13 mouse cellular contexts compared by ENCODE assay signal in genomic region chr2:103020191-103020987, GRCm38 (mm10). TPM values are rescaled to one million over a fixed set of nuclear protein-coding genes. Genes with fewer than 3 reads are reported as not detected.
DNase-seq lines count a peak whose midpoint lies in the region; ATAC-seq and TF ChIP-seq lines count a peak whose summit lies in the region.
"Had no signal": no experiment of that assay in that cellular context is flagged by ENCODE, and none has a peak within 500 bp of the region (broad histone marks: within the 10 kb centered on the region; RNA-seq: fewer than 3 reads in every experiment).

No protein-coding gene starts in this region.

- H3K4me3 ChIP-seq in hindbrain, embryonic 11.5 days (ENCODE audit: low read depth, low read length), result no peak overlapping the region
- H3K4me3 ChIP-seq in hindbrain, embryonic 10.5 days, result no peak overlapping the region
- no peak overlapping the region for H3K4me3 ChIP-seq in forebrain, embryonic 12.5 days (replicated peaks)
- no peak overlapping the region for H3K4me3 ChIP-seq in hindbrain, embryonic 16.5 days (ENCODE audit: low read length)
- H3K4me3 ChIP-seq in midbrain, postnatal 0 days (ENCODE audit: low read depth, low read length), result no peak overlapping the region
- H3K4me3 ChIP-seq: heart, embryonic 12.5 days; limb, embryonic 15.5 days had no signal

- 56% methylated on average over 4 of the region's 4 CpGs for WGBS in hindbrain, embryonic 11.5 days
- WGBS in hindbrain, embryonic 10.5 days, result 71% methylated on average over 4 of the region's 4 CpGs
- WGBS in forebrain, embryonic 12.5 days, result 37% methylated on average over 4 of the region's 4 CpGs
- 38% methylated on average over 4 of the region's 4 CpGs for WGBS in hindbrain, embryonic 16.5 days
- WGBS in midbrain, postnatal 0 days, result 30% methylated on average over 4 of the region's 4 CpGs

- no peak overlapping the region for H3K27ac ChIP-seq in hindbrain, embryonic 11.5 days (ENCODE audit: low read depth, low read length)
- no peak overlapping the region for H3K27ac ChIP-seq in hindbrain, embryonic 10.5 days
- H3K27ac ChIP-seq in forebrain, embryonic 12.5 days, result no peak overlapping the region
- no peak overlapping the region for H3K27ac ChIP-seq in hindbrain, embryonic 16.5 days (ENCODE audit: low read depth, low read length)
- no peak overlapping the region for H3K27ac ChIP-seq in midbrain, postnatal 0 days (ENCODE audit: low read depth, low read length)
- H3K27ac ChIP-seq: limb, embryonic 15.5 days had no signal

- peak; percentile 85 for ATAC-seq in hindbrain, embryonic 11.5 days (ENCODE audit: low FRiP score)
- ATAC-seq in forebrain, embryonic 12.5 days (ENCODE audit: low FRiP score), result peak; percentile 70
- ATAC-seq in hindbrain, embryonic 16.5 days, result peak; percentile 49; the same call in 1 of the 2 replicates
- ATAC-seq in midbrain, postnatal 0 days (ENCODE audit: low FRiP score), result no peak

- H3K9me3 ChIP-seq in hindbrain, embryonic 11.5 days (ENCODE audit: control insufficient read depth, low read length), result no peaks in the 10 kb centered on the region
- no peaks in the 10 kb centered on the region for H3K9me3 ChIP-seq in hindbrain, embryonic 10.5 days
- H3K9me3 ChIP-seq in forebrain, embryonic 12.5 days, result no peaks in the 10 kb centered on the region
- H3K9me3 ChIP-seq in hindbrain, embryonic 16.5 days (ENCODE audit: control insufficient read depth, low read length), result no peaks in the 10 kb centered on the region
- H3K9me3 ChIP-seq in midbrain, postnatal 0 days (ENCODE audit: low read length), result no peaks in the 10 kb centered on the region
- H3K9me3 ChIP-seq: G1E; heart, embryonic 12.5 days; limb, embryonic 15.5 days had no signal

- H3K4me2 ChIP-seq in hindbrain, embryonic 11.5 days (replicated peaks; ENCODE audit: low read depth, low read length), result no peak overlapping the region
- no peak overlapping the region for H3K4me2 ChIP-seq in forebrain, embryonic 12.5 days
- no peak overlapping the region for H3K4me2 ChIP-seq in hindbrain, embryonic 16.5 days (ENCODE audit: low read length)
- no peak overlapping the region for H3K4me2 ChIP-seq in midbrain, postnatal 0 days (ENCODE audit: low read depth, low read length, poor library complexity, severe bottlenecking)
- H3K4me2 ChIP-seq: heart, embryonic 12.5 days; limb, embryonic 15.5 days had no signal

- 0 out of 2 replicates have a peak, but pooled peaks have one; percentile 11 for TF ChIP-seq CTCF in midbrain, postnatal 0 days (IDR thresholded peaks at IDR 0.05)

- no peak overlapping the region for H3K9ac ChIP-seq in hindbrain, embryonic 11.5 days (ENCODE audit: low read depth, low read length)
- no peak overlapping the region for H3K9ac ChIP-seq in forebrain, embryonic 12.5 days
- H3K9ac ChIP-seq in hindbrain, embryonic 16.5 days (ENCODE audit: low read depth, low read length), result no peak overlapping the region
- no peak overlapping the region for H3K9ac ChIP-seq in midbrain, postnatal 0 days (replicated peaks; ENCODE audit: low read length, poor library complexity, severe bottlenecking)
- H3K9ac ChIP-seq: heart, embryonic 12.5 days; limb, embryonic 15.5 days had no signal

- no peaks in the 10 kb centered on the region for H3K36me3 ChIP-seq in hindbrain, embryonic 11.5 days (ENCODE audit: control insufficient read depth, insufficient read depth, low read length)
- H3K36me3 ChIP-seq in hindbrain, embryonic 10.5 days, result peaks cover 20% of the 10 kb centered on the region
- no peaks in the 10 kb centered on the region; the same call in 1 of the 2 replicates for H3K36me3 ChIP-seq in forebrain, embryonic 12.5 days (replicated peaks)
- H3K36me3 ChIP-seq in hindbrain, embryonic 16.5 days (ENCODE audit: control insufficient read depth, insufficient read depth, low read length), result no peaks in the 10 kb centered on the region; the same call in 1 of the 2 replicates
- H3K36me3 ChIP-seq in midbrain, postnatal 0 days (ENCODE audit: insufficient read depth, low read length), result no peaks in the 10 kb centered on the region; the same call in 1 of the 2 replicates

- H3K27me3 ChIP-seq in hindbrain, embryonic 11.5 days (ENCODE audit: control insufficient read depth, insufficient read depth, low read length), result no peaks in the 10 kb centered on the region
- H3K27me3 ChIP-seq in hindbrain, embryonic 10.5 days (ENCODE audit: insufficient read depth, poor library complexity, severe bottlenecking), result no peaks in the 10 kb centered on the region
- H3K27me3 ChIP-seq in forebrain, embryonic 12.5 days, result no peaks in the 10 kb centered on the region
- no peaks in the 10 kb centered on the region for H3K27me3 ChIP-seq in hindbrain, embryonic 16.5 days (replicated peaks; ENCODE audit: control insufficient read depth, insufficient read depth, low read length)
- no peaks in the 10 kb centered on the region; the same call in 1 of the 2 replicates for H3K27me3 ChIP-seq in midbrain, postnatal 0 days (ENCODE audit: insufficient read depth, low read length)
- H3K27me3 ChIP-seq: heart, embryonic 12.5 days; limb, embryonic 15.5 days had no signal

- DNase-seq in hindbrain, embryonic 11.5 days (ENCODE audit: low spot score), result peak; percentile 20
- DNase-seq in hindbrain, embryonic 10.5 days (ENCODE audit: low spot score), result no peak
- DNase-seq in midbrain, postnatal 0 days (ENCODE audit: low spot score), result peak; percentile 13
- DNase-seq in right cerebral cortex, adult 2 months (ENCODE audit: low spot score in 2 of 2), result no peak
- DNase-seq in adrenal gland, adult 18-20 months (ENCODE audit: low spot score in 2 of 2), result no peak
- no peak for DNase-seq in urinary bladder, postnatal 10 days (ENCODE audit: low spot score)
- DNase-seq: adrenal gland, postnatal 36 days; cerebellum, postnatal 36 days had no signal

- no peaks in the 10 kb centered on the region for H3K4me1 ChIP-seq in hindbrain, embryonic 11.5 days (replicated peaks; ENCODE audit: control insufficient read depth, insufficient read depth, low read length)
- H3K4me1 ChIP-seq in hindbrain, embryonic 10.5 days (replicated peaks), result peaks cover 17% of the 10 kb centered on the region
- peaks cover 22% of the 10 kb centered on the region for H3K4me1 ChIP-seq in forebrain, embryonic 12.5 days
- H3K4me1 ChIP-seq in hindbrain, embryonic 16.5 days (ENCODE audit: control insufficient read depth, insufficient read depth, low read depth, low read length), result 0 out of 2 replicates have a peak, but pooled peaks cover 2% of the 10 kb centered on the region
- no peaks in the 10 kb centered on the region for H3K4me1 ChIP-seq in midbrain, postnatal 0 days (ENCODE audit: insufficient read depth, low read length)
- H3K4me1 ChIP-seq: heart, embryonic 12.5 days; limb, embryonic 15.5 days had no signal

RNA-seq across cellular contexts. Expression of gene Pdhx, which starts 52.9 kb away (rescaled TPM):
- 46.0 and 54.4 TPM in 2 replicates for polyA plus RNA-seq in hindbrain, embryonic 11.5 days (2014; fragmentation: Nextera tagmentation; extraction: Ambion mirVana)
- 40.3 and 45.2 TPM in 2 replicates for polyA plus RNA-seq in hindbrain, embryonic 10.5 days (2016; fragmentation: Nextera tagmentation; extraction: Ambion mirVana)
- polyA plus RNA-seq in forebrain, embryonic 12.5 days (2016; fragmentation: Nextera tagmentation; extraction: Ambion mirVana), result 47.8 and 48.9 TPM in 2 replicates
- 73.7 and 78.3 TPM in 2 replicates for polyA plus RNA-seq in hindbrain, embryonic 16.5 days (2015; fragmentation: Nextera tagmentation; extraction: Ambion mirVana)
- 47.2 and 53.2 TPM in 2 replicates for total RNA-seq in midbrain, postnatal 0 days (2014; rRNA removed)
- polyA plus RNA-seq in midbrain, postnatal 0 days (2015; fragmentation: Nextera tagmentation; extraction: Ambion mirVana), result 66.3 and 69.1 TPM in 2 replicates
- total RNA-seq in adrenal gland, adult 18-20 months (2021), result 100 to 1,000 TPM; 126 to 127 TPM

RNA-seq across cellular contexts. Expression of gene Apip, which starts 53.1 kb away (rescaled TPM):
- 62.3 and 64.3 TPM in 2 replicates for polyA plus RNA-seq in hindbrain, embryonic 11.5 days (2014; fragmentation: Nextera tagmentation; extraction: Ambion mirVana)
- polyA plus RNA-seq in hindbrain, embryonic 10.5 days (2016; fragmentation: Nextera tagmentation; extraction: Ambion mirVana), result 60.7 and 63.9 TPM in 2 replicates
- polyA plus RNA-seq in forebrain, embryonic 12.5 days (2016; fragmentation: Nextera tagmentation; extraction: Ambion mirVana), result 43.0 and 48.7 TPM in 2 replicates
- 49.2 and 54.8 TPM in 2 replicates for polyA plus RNA-seq in hindbrain, embryonic 16.5 days (2015; fragmentation: Nextera tagmentation; extraction: Ambion mirVana)
- 17.0 and 35.2 TPM in 2 replicates for total RNA-seq in midbrain, postnatal 0 days (2014; rRNA removed)
- polyA plus RNA-seq in midbrain, postnatal 0 days (2015; fragmentation: Nextera tagmentation; extraction: Ambion mirVana), result 29.5 and 33.2 TPM in 2 replicates
- 10 to 100 TPM; 46.1 to 51.2 TPM for total RNA-seq in adrenal gland, adult 18-20 months (2021)

Comparison
In these comparisons a context has a peak if more than half of its experiments do, and no peak if none do; other contexts are left out.
1. DNase-seq: peak in hindbrain, embryonic 11.5 days (single experiment) and midbrain, postnatal 0 days (single experiment); none in hindbrain, embryonic 10.5 days (single experiment), right cerebral cortex, adult 2 months (0 of 2), adrenal gland, adult 18-20 months (0 of 2) and urinary bladder, postnatal 10 days (single experiment).